ENCODE assay signal across 32 mouse cellular contexts in genomic region chr13:99207214-99207613, GRCm38 (mm10). TPM values are rescaled to one million over a fixed set of nuclear protein-coding genes. Genes with fewer than 3 reads are reported as not detected.
"Had no signal": no experiment of that assay in that cellular context is flagged by ENCODE, and none has a peak within 500 bp of the region (broad histone marks: within the 10 kb centered on the region; RNA-seq: fewer than 3 reads in every experiment).

No protein-coding gene starts in this region.

- DNase-seq: left cerebral cortex, postnatal 4 days; liver; liver, embryonic 13.5 days; liver, postnatal 0 days; lung, adult 18-20 months; lung, adult 2 months; lung, embryonic 14.5 days; lung, postnatal 10 days; lung, postnatal 14 days; lung, postnatal 36 days; lung, postnatal 4 days; midbrain, embryonic 14.5 days had no signal

- H3K9ac ChIP-seq: limb, embryonic 12.5 days; limb, embryonic 13.5 days; limb, embryonic 15.5 days; liver, embryonic 12.5 days; liver, embryonic 13.5 days; liver, embryonic 14.5 days; liver, embryonic 15.5 days; liver, postnatal 0 days; lung, embryonic 14.5 days; lung, embryonic 15.5 days; midbrain, embryonic 12.5 days; midbrain, embryonic 13.5 days; midbrain, embryonic 15.5 days; neural tube, embryonic 12.5 days had no signal

- ATAC-seq: liver, embryonic 12.5 days; liver, postnatal 0 days; lung, postnatal 0 days; midbrain, embryonic 13.5 days; midbrain, embryonic 15.5 days; midbrain, embryonic 16.5 days had no signal

- H3K9me3 ChIP-seq: limb, embryonic 10.5 days; limb, embryonic 12.5 days; limb, embryonic 13.5 days; limb, embryonic 15.5 days; liver, embryonic 12.5 days; liver, embryonic 13.5 days; liver, embryonic 15.5 days; lung, embryonic 15.5 days; megakaryocyte, embryonic 14.5 days; midbrain, embryonic 10.5 days; midbrain, embryonic 12.5 days; midbrain, embryonic 13.5 days; midbrain, embryonic 15.5 days; neural tube, embryonic 12.5 days had no signal

- H3K36me3 ChIP-seq: limb, embryonic 10.5 days; limb, embryonic 12.5 days; limb, embryonic 13.5 days; limb, embryonic 15.5 days; liver, embryonic 12.5 days; liver, embryonic 13.5 days; liver, embryonic 15.5 days; lung, embryonic 15.5 days; midbrain, embryonic 10.5 days; midbrain, embryonic 12.5 days; midbrain, embryonic 13.5 days; midbrain, embryonic 15.5 days; neural tube, embryonic 12.5 days had no signal

- H3K27me3 ChIP-seq: limb, embryonic 12.5 days; limb, embryonic 13.5 days; limb, embryonic 15.5 days; liver, embryonic 12.5 days; liver, embryonic 13.5 days; liver, embryonic 15.5 days; lung, embryonic 15.5 days; midbrain, embryonic 12.5 days; midbrain, embryonic 13.5 days; midbrain, embryonic 15.5 days; neural tube, embryonic 12.5 days had no signal

- H3K4me3 ChIP-seq: limb, embryonic 10.5 days; limb, embryonic 12.5 days; limb, embryonic 13.5 days; limb, embryonic 15.5 days; liver, embryonic 12.5 days; liver, embryonic 13.5 days; liver, embryonic 15.5 days; lung, embryonic 15.5 days; megakaryocyte, embryonic 14.5 days; midbrain, embryonic 10.5 days; midbrain, embryonic 12.5 days; midbrain, embryonic 13.5 days; midbrain, embryonic 15.5 days; myocyte; neural tube, embryonic 12.5 days had no signal

- H3K27ac ChIP-seq: limb, embryonic 10.5 days; limb, embryonic 12.5 days; limb, embryonic 13.5 days; limb, embryonic 15.5 days; liver, embryonic 12.5 days; liver, embryonic 13.5 days; liver, embryonic 14.5 days; liver, embryonic 15.5 days; lung, embryonic 15.5 days; macrophage; midbrain, embryonic 10.5 days; midbrain, embryonic 12.5 days; midbrain, embryonic 13.5 days; midbrain, embryonic 15.5 days; neural tube, embryonic 12.5 days had no signal

- H3K4me2 ChIP-seq: limb, embryonic 12.5 days; limb, embryonic 13.5 days; limb, embryonic 15.5 days; liver, embryonic 11.5 days; liver, embryonic 12.5 days; liver, embryonic 13.5 days; liver, embryonic 15.5 days; lung, embryonic 14.5 days; lung, embryonic 15.5 days; midbrain, embryonic 12.5 days; midbrain, embryonic 13.5 days; midbrain, embryonic 15.5 days; neural tube, embryonic 12.5 days had no signal

- H3K4me1 ChIP-seq: limb, embryonic 10.5 days; limb, embryonic 12.5 days; limb, embryonic 13.5 days; limb, embryonic 15.5 days; liver, embryonic 12.5 days; liver, embryonic 13.5 days; liver, embryonic 15.5 days; megakaryocyte, embryonic 14.5 days; midbrain, embryonic 10.5 days; midbrain, embryonic 12.5 days; midbrain, embryonic 13.5 days; midbrain, embryonic 15.5 days; neural tube, embryonic 12.5 days had no signal

RNA-seq across cellular contexts. Expression of gene Zfp366, which starts 22.6 kb away (rescaled TPM):
- total RNA-seq: monocyte, adult 5-6 weeks had no signal
